Comparison of ENCODE assay signal across 8 mouse cellular contexts in the genomic region with DNA sequence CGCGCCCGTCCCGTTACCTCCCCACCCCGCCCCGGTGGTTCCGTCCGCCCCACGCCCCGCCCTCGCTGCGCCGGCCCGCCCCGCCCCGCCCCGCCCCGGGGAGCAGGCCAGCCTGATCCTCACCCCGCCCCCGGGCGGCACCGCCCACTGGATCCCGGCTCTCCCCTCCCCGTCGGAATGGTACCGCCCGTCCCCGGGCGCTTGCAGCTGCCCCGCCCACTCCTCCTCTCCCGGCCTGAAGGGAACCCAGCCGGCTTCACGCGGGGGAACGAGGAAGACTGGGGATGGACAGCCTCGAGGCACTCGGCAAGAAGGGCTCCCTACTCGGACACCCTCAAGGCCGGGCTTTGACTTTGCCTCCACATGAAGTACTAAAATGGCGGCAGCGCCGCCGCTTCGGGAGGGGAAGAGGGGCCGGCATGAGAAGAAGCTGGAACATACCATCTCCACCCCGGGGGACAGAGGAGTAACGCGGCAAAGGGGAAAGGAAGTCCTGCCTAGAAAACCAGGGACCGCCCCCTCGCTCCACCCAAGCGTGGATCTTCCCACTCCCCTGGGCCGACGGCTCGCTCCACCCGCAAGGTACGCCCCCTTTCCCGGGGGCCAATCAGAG. TPM values are rescaled to one million over a fixed set of nuclear protein-coding genes. Genes with fewer than 3 reads are reported as not detected.
A peak's percentile ranks its signal among the peaks of the same experiment; 100 is the strongest.
DNase-seq lines count a peak whose midpoint lies in the region; ATAC-seq lines count a peak whose summit lies in the region.

No protein-coding gene starts in this region.

- H3K9ac ChIP-seq in lung, embryonic 16.5 days (ENCODE audit: low read length), result peak overlapping the region; percentile 95

- peak; percentile 97 for DNase-seq in MEL-GATA-1-ER (ENCODE audit: extremely low read depth, low read depth)
- DNase-seq in cerebellum, adult 8-10 months, result peak; percentile 99
- peak; percentile 99 for DNase-seq in forelimb bud, embryonic 11.5 days (ENCODE audit: low read depth, low spot score)
- peak; percentile 96 for DNase-seq in layer of hippocampus, adult 9-10 months (ENCODE audit: low spot score)
- DNase-seq in ovary, postnatal 10 days (ENCODE audit: low spot score), result peak; percentile 95
- peak; percentile 98 for DNase-seq in thymus, postnatal 10 days (ENCODE audit: low spot score in 2 of 2)

- no peaks in the 10 kb centered on the region for H3K27me3 ChIP-seq in lung, embryonic 16.5 days (ENCODE audit: control insufficient read depth, insufficient read depth, low read depth, low read length)

- WGBS in lung, embryonic 16.5 days, result under 1% methylated on average over 32 of the region's 57 CpGs

- peak; percentile 96 to 97 for ATAC-seq in hematopoietic stem cell, adult 5-6 weeks (replicated peaks in 1 of 2; ENCODE audit: insufficient read depth in 1 of 2, low FRiP score in 2 of 2, low TSS enrichment in 1 of 2, low read depth in 1 of 2, poor library complexity in 2 of 2, severe bottlenecking in 2 of 2)
- ATAC-seq in lung, embryonic 16.5 days (ENCODE audit: low read depth), result peak; percentile 97

- H3K27ac ChIP-seq in lung, embryonic 16.5 days (ENCODE audit: low read length), result peak overlapping the region; percentile 96

- H3K36me3 ChIP-seq in lung, embryonic 16.5 days (ENCODE audit: control insufficient read depth, insufficient read depth, low read length), result peaks cover 8% of the 10 kb centered on the region

- peaks cover 15% of the 10 kb centered on the region for H3K4me1 ChIP-seq in lung, embryonic 16.5 days (replicated peaks; ENCODE audit: control insufficient read depth, insufficient read depth, low read length)

- no peaks in the 10 kb centered on the region for H3K9me3 ChIP-seq in lung, embryonic 16.5 days (ENCODE audit: control insufficient read depth, low read length)

- H3K4me3 ChIP-seq in lung, embryonic 16.5 days (ENCODE audit: low read length), result peak overlapping the region; percentile 86

- H3K4me2 ChIP-seq in lung, embryonic 16.5 days (ENCODE audit: low read depth, low read length), result peak overlapping the region; percentile 73

RNA-seq across cellular contexts. Expression of gene Pip4k2b, which starts 0.3 kb away (rescaled TPM):
- 42.3 and 81.6 TPM in 2 replicates for total RNA-seq in hematopoietic stem cell, adult 5-6 weeks (2017)
- polyA plus RNA-seq in lung, embryonic 16.5 days (2015; fragmentation: Nextera tagmentation; extraction: Ambion mirVana), result 1.3 and 2.2 TPM in 2 replicates

RNA-seq across cellular contexts. Expression of gene Cwc25, which starts 21.5 kb away (rescaled TPM):
- total RNA-seq in hematopoietic stem cell, adult 5-6 weeks (2017), result 18.8 and 23.3 TPM in 2 replicates
- 16.1 and 18.5 TPM in 2 replicates for polyA plus RNA-seq in lung, embryonic 16.5 days (2015; fragmentation: Nextera tagmentation; extraction: Ambion mirVana)

RNA-seq across cellular contexts. Expression of gene 1700001P01Rik, which starts 30.9 kb away (rescaled TPM):
- 0.69 TPM in 1 of 2 replicates, not detected in the other for total RNA-seq in hematopoietic stem cell, adult 5-6 weeks (2017)
- 0.35 TPM in 1 of 2 replicates, not detected in the other for polyA plus RNA-seq in lung, embryonic 16.5 days (2015; fragmentation: Nextera tagmentation; extraction: Ambion mirVana)

RNA-seq across cellular contexts. Expression of gene Rpl23, which starts 37.4 kb away (rescaled TPM):
- 1,424 and 2,771 TPM in 2 replicates for total RNA-seq in hematopoietic stem cell, adult 5-6 weeks (2017)
- polyA plus RNA-seq in lung, embryonic 16.5 days (2015; fragmentation: Nextera tagmentation; extraction: Ambion mirVana), result 495 and 578 TPM in 2 replicates

RNA-seq across cellular contexts. Expression of gene Psmb3, which starts 41.6 kb away (rescaled TPM):
- 93.0 and 116 TPM in 2 replicates for total RNA-seq in hematopoietic stem cell, adult 5-6 weeks (2017)
- polyA plus RNA-seq in lung, embryonic 16.5 days (2015; fragmentation: Nextera tagmentation; extraction: Ambion mirVana), result 430 and 457 TPM in 2 replicates

Comparison
In these comparisons a context has a peak if more than half of its experiments do, and no peak if none do; other contexts are left out.
1. Peak in every context shown above with its lines: DNase-seq, ATAC-seq, H3K4me3 ChIP-seq and H3K27ac ChIP-seq.